Mouse (Mus musculus): ENCODE measurements around the gene Chst4.

Chst4 gene

DNA sequence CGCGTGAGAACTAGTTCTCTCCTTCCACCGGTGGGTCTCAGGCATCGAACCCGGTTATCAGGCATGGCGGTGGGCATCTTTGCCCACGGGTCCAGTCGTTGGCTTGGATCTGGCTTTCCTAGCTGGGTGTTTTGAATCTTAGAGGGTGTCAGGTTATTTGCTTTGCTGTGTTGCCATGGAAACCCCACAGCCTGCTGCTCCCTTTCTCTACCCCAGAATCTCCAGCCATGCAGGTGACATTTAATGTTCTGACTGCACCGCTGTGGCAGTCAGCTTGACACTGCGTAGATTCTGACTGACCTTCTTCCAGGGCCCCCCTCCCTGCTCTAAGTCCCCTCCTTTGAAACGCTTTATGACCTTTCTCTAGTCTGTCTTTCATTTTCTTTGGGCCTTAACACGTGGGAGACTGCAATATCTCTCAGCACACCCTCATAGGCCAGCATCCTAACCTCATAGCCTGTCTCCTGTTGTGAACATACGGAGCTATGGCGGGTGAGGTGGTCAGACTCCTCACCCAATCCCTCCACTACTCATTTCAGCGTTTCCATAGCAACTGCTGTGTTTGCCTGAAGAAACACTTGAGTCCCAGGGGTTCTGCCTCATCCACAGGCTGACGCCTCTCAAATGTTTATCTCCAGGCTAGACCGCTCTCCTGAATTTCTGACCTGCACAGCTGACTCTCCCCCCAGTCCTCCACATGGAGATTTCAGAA lies 33.1 kb downstream of the Chst4 start:
- no peak for DNase-seq (ENCODE audit: low spot score)

- DNase-seq (ENCODE audit: low spot score), result no peak
Measured at GRCm38 (mm10) chr8:110004300-110004699, 35.2 kb downstream of the Chst4 start.

DNA sequence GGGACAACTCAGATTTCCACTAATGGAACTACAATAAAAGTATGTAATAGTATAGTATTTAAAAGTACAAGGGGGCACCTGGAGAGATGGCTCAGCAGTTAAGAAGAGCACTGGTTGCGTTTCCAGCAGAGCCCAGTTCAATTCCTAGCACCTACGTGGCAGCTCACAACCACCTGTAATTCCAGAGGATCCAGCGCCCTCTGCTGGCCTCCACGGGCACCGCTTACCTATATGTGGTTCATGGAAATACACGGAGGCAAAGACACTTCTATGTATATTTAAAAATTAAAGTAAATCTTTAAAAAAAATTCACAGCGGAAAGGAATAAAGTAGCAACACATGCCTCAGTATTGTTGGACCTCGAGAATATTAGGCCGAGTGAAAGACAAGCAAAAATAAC lies 36.6 kb downstream of the Chst4 start:
- DNase-seq (ENCODE audit: low spot score), result no peak

DNA sequence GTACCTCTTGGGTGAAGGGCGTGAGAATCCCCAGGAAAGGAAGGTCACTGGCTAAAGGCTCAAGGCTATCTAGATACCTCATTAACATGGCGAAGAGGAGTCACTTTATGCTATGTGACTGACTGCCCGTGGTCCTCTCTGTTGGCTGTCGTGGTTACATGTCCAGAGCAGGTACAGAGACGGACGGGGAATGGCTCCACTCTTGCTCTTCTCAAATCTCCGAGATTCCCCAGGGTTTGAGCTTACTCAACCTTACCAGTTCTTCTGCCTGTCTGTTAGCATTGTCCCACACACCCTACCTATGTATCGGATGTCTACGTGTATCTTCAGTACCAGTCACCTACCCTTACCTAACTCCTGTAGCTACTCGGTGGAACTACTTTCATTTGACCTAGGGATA lies 39.6 kb downstream of the Chst4 start:
- no peak for DNase-seq (ENCODE audit: low spot score)

DNA sequence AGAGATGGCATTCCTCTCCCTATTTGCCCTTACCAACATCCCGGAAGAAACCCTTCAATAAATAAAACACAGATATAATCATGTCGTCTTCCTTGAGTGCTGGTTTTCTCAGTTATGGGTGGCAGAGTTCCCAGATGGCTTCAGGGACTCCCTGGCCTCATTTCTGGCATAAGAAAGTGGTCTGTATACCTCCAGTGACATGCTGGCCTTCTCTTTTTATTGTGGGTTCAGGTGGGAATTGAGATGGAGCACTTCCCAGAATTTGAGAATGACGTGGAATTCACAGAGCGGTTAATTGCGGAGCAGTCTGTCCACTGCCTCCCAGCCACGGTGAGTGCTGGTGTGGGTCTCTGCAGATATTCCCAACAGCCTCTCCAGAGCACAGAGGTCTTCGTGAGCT lies 41.5 kb downstream of the Chst4 start:
- DNase-seq (ENCODE audit: low spot score), result no peak

DNA sequence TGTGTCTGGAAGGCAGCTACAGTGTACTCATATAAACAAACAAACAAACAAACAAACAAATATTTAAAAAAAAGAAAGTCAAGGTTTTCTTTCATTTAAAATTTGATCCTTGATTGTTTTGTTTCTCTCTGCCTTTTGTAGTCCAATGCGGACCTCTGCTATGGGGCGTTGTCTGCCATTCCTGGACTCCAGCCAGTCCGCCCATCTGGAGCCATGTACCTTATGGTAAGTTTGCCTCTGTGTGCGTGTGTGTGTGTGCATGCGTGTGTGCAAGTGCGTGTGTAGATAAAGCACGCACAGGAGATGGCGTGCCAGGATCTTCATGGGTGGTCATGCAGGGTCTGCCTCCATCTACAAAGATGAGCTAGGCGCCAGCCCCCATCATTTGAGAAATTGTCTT lies 42.2 kb downstream of the Chst4 start:
- DNase-seq (ENCODE audit: low spot score), result no peak

DNA sequence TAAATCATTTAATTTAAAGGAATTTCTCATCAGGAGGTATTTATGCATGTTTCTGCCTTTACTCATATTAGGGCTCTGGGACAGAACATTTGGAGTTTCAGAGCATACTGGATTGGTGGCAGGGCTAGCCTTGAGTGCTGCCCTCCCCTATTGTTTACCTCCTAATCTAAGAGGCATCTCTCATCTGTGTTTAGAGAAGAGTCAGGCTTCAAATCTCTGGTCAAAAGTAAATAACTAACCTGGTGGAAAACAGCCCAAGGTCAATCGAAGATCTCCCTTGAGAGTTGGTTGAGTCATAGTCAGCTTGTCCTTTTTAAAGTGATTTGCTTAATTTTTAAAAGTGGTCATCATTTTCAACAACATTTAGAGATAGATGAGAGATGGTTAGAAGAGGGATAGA lies 46.6 kb downstream of the Chst4 start:
- no peak for DNase-seq (ENCODE audit: low spot score)

DNA sequence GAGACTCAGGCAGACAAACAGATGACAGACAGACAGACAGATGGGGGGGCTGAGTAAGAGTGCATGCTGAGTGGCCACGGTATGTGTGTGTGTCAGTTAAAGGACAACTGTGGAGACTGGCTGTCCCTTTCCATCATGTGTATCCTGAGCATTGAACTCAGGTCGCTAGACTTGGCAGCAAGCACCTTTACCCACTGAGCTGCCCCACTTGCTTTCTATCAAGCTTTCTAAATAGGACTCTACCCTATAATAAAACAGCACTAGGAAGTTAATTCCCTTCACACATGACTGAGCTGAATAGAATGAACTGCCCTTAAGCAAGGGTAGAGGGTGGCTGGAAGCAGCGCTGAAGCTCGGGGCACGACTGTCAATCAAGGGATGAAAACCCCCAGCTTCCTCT lies 47.4 kb downstream of the Chst4 start:
- no peak for DNase-seq (ENCODE audit: low spot score)

- no peak for DNase-seq (ENCODE audit: low spot score)
Measured at GRCm38 (mm10) chr8:109990224-109990623, 49.3 kb downstream of the Chst4 start, which contains the start of gene Tat. TSS of gene Tat (plus strand) at chr8:109990437.

GRCm38 (mm10) chr8:109989151-109989550 lies 50.4 kb downstream of the Chst4 start:
- DNase-seq (ENCODE audit: low spot score), result no peak

- no peak for DNase-seq (ENCODE audit: low spot score)
Measured at GRCm38 (mm10) chr8:109987776-109988175, 51.8 kb downstream of the Chst4 start.

- no peak for DNase-seq (ENCODE audit: low spot score)
Measured at GRCm38 (mm10) chr8:109986384-109986783, 53.2 kb downstream of the Chst4 start.

- no peak for DNase-seq (ENCODE audit: low spot score)
Measured at GRCm38 (mm10) chr8:109983944-109984343, 55.6 kb downstream of the Chst4 start.

GRCm38 (mm10) chr8:109982386-109983105 lies 57.0 kb downstream of the Chst4 start:
- no peak for DNase-seq (ENCODE audit: low spot score)

- no peak for DNase-seq (ENCODE audit: low spot score)
Measured at GRCm38 (mm10) chr8:109979339-109979738, 60.2 kb downstream of the Chst4 start.
